Mouse (Mus musculus) WW6 (cell line): ENCODE data around the gene Klc4.

Source experiments
- DNase-seq: peaks from one replicate; pipeline ENCODE4 v3.0.0-alpha.2; 2013; ENCODE audit warnings: low read depth, low spot score

Klc4 gene

GRCm38 (mm10) chr17:46621324-46621723 is 24.5 kb downstream of the Klc4 start:
- DNase-seq = no peak

GRCm38 (mm10) chr17:46619683-46620357 is 26.0 kb downstream of the Klc4 start:
- DNase-seq = no peak

GRCm38 (mm10) chr17:46618769-46619682 is 26.8 kb downstream of the Klc4 start:
- no peak for DNase-seq

- DNase-seq = no peak
Observed at GRCm38 (mm10) chr17:46618394-46618768, 27.4 kb downstream of the Klc4 start.

GRCm38 (mm10) chr17:46617799-46618198 is 28.0 kb downstream of the Klc4 start:
- DNase-seq = no peak

GRCm38 (mm10) chr17:46613229-46613628 is 32.6 kb downstream of the Klc4 start:
- no peak for DNase-seq

- DNase-seq = no peak
Observed at GRCm38 (mm10) chr17:46612820-46613219, 33.0 kb downstream of the Klc4 start.

- no peak for DNase-seq
Observed at GRCm38 (mm10) chr17:46612189-46612588, 33.6 kb downstream of the Klc4 start.

GRCm38 (mm10) chr17:46611316-46611715 is 34.5 kb downstream of the Klc4 start:
- DNase-seq = no peak

- DNase-seq = no peak
Observed at GRCm38 (mm10) chr17:46609721-46610514, 35.9 kb downstream of the Klc4 start.

- DNase-seq = no peak
Observed at GRCm38 (mm10) chr17:46605987-46606386, 39.8 kb downstream of the Klc4 start.

- no peak for DNase-seq
Observed at GRCm38 (mm10) chr17:46605126-46605525, 40.7 kb downstream of the Klc4 start.

GRCm38 (mm10) chr17:46603229-46603628 is 42.6 kb downstream of the Klc4 start:
- no peak for DNase-seq

- DNase-seq = no peak
Observed at GRCm38 (mm10) chr17:46602212-46602611, 43.6 kb downstream of the Klc4 start.

- no peak for DNase-seq
Observed at GRCm38 (mm10) chr17:46600569-46600968, 45.3 kb downstream of the Klc4 start.

GRCm38 (mm10) chr17:46598963-46599362 is 46.9 kb downstream of the Klc4 start:
- DNase-seq = no peak

GRCm38 (mm10) chr17:46597956-46598355 is 47.9 kb downstream of the Klc4 start:
- DNase-seq = no peak

- no peak for DNase-seq
Observed at GRCm38 (mm10) chr17:46595336-46595735, 50.5 kb downstream of the Klc4 start.

GRCm38 (mm10) chr17:46594606-46595005 is 51.2 kb downstream of the Klc4 start:
- no peak for DNase-seq

- DNase-seq = no peak
Observed at GRCm38 (mm10) chr17:46593124-46593523, 52.7 kb downstream of the Klc4 start.

- no peak for DNase-seq
Observed at GRCm38 (mm10) chr17:46591406-46591805, 54.4 kb downstream of the Klc4 start.

- no peak for DNase-seq
Observed at GRCm38 (mm10) chr17:46590439-46590838, 55.4 kb downstream of the Klc4 start.
